Mouse (Mus musculus) ES-Bruce4 (cell line): ENCODE results near the gene Vmn2r30. TPM values are rescaled to one million over a fixed set of nuclear protein-coding genes. Genes with fewer than 3 reads are reported as not detected.
A peak's percentile ranks its signal among the peaks of the same experiment; 100 is the strongest.
"Not testable (repeated sequence)": the region's sequence is repeated elsewhere in the genome, so short reads cannot be mapped to it uniquely, and the experiment has no call there.

ENCODE experiments used
- H3K27ac ChIP-seq: 2 replicates; pipeline ENCODE4 v1.5.1; 2012; ENCODE audit warnings: low read length, inconsistent platforms; ENCODE audit not compliant: insufficient read depth
- H3K27me3 ChIP-seq: 2 replicates; pipeline ENCODE4 v1.6.1; 2012; ENCODE audit warnings: mild to moderate bottlenecking, low read length, inconsistent platforms; ENCODE audit not compliant: control insufficient read depth, poor library complexity, insufficient read depth, severe bottlenecking
- H3K36me3 ChIP-seq: 2 replicates; pipeline ENCODE4 v1.6.1; 2012; ENCODE audit warnings: inconsistent platforms, mild to moderate bottlenecking, low read length, moderate library complexity; ENCODE audit not compliant: control insufficient read depth, poor library complexity, insufficient read depth, severe bottlenecking
- H3K4me1 ChIP-seq: one replicate; pipeline ENCODE4 v1.8.1; 2011; ENCODE audit warnings: low read length; ENCODE audit not compliant: control insufficient read depth, insufficient read depth
- H3K4me3 ChIP-seq: 2 replicates; pipeline ENCODE4 v1.5.1; 2011; ENCODE audit warnings: low read depth, mild to moderate bottlenecking, low read length
- H3K9ac ChIP-seq: 2 replicates; pipeline ENCODE4 v1.6.1; 2012; ENCODE audit warnings: low read depth, mild to moderate bottlenecking, inconsistent platforms; ENCODE audit not compliant: poor library complexity, severe bottlenecking
- H3K9me3 ChIP-seq: replicated peaks from 2 replicates; pipeline ENCODE4 v1.6.1; 2012; ENCODE audit warnings: mild to moderate bottlenecking, low read length, inconsistent platforms; ENCODE audit not compliant: control insufficient read depth, poor library complexity, insufficient read depth, severe bottlenecking
- CTCF ChIP-seq: IDR thresholded peaks from one replicate; pipeline ENCODE4 v1.8.1; 2011; ENCODE audit warnings: low read depth, low read length
- EP300 ChIP-seq: IDR thresholded peaks from 2 replicates; pipeline ENCODE4 v1.6.1; 2011; ENCODE audit warnings: low read depth, low read length; ENCODE audit not compliant: insufficient read depth
- POLR2A ChIP-seq: IDR thresholded peaks from one replicate; pipeline ENCODE4 v1.8.1; 2011; ENCODE audit warnings: low read length; ENCODE audit not compliant: insufficient read depth
- polyA plus RNA-seq: library from polyadenylated mRNA; stranded (reverse); fragments of >200 nt; gene quantifications from 2 replicates; pipeline ENCODE4 v1.2.4, GENCODE M21; 2011; ENCODE audit warnings: low read depth; ENCODE audit not compliant: missing spikeins, insufficient read depth, insufficient read length

The Vmn2r30 gene
- 0.12 TPM in 1 of 2 replicates, not detected in the other for polyA plus RNA-seq

DNA sequence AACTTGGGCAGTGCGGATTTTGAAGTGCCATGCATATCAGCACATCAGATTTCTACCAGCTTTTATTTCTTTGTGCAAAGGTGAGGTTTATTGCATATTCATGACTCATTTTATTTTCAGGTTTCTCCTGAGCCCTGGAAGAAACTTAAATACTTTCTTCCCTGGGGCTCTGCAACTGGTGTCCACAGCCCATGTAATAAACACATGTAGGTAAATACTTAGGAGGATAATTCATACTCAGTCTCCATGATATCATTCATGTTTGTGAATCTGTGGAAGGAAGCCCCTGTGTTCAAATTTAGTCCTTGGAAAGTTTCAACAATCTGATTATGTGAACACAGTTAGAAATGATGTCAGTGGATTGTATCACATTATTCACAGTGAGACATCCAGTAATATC, at the start of gene Vmn2r30:
Gene Vmn2r30 (minus strand): TSS at position 101 of the 400 bp plus-strand sequence.
- not testable (repeated sequence) for H3K4me1 ChIP-seq, H3K9ac ChIP-seq, H3K9me3 ChIP-seq, H3K36me3 ChIP-seq, H3K27ac ChIP-seq, H3K4me3 ChIP-seq, H3K27me3 ChIP-seq

DNA sequence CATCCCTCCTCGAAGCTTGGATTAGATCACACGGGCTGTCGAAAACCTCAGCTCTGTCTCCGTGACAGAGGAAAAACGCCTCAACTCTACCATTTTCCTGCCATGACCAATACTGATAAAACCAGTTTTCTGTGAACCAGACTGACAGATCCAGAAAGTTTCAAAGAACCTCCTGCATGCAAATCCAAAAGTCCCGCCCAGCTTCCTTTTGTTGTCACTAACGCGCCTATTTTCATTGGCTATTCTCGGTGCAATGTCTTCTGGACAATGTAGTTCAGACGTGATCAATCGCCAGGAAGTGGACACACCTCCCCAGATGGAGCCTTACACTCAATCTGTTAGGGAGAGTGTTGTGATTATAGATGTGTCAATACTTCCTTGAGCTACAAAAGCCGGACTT, 37.0 kb upstream of the Vmn2r30 start, which contains the start of gene Gm45783:
Gene Gm45783 (minus strand): TSS at position 143 of the 400 bp plus-strand sequence.
- not testable (repeated sequence) for H3K27me3 ChIP-seq, H3K27ac ChIP-seq, H3K4me1 ChIP-seq, H3K4me3 ChIP-seq, H3K36me3 ChIP-seq, H3K9ac ChIP-seq, H3K9me3 ChIP-seq

DNA sequence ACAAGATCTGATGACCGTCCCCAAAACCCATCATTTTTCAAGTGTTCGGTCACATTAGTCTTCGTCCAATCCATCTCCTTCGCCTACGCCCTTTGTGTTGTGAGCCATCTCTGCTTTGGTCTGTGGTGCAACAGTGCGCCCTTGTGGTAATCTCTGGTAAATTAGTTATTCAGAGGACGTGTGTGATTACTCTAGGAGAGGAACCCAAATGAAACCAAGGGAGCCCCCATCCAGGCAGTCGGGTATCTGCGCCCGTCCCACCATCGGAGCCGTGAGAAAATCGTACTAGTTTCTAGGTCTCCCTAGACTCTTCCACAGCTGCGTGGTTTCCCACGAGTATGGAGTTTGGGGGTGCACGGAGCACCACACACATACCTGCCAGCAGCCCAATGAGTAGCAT, 41.8 kb downstream of the Vmn2r30 start:
- peak; percentile 44 for TF ChIP-seq CTCF
- TF ChIP-seq EP300, result no peak

DNA sequence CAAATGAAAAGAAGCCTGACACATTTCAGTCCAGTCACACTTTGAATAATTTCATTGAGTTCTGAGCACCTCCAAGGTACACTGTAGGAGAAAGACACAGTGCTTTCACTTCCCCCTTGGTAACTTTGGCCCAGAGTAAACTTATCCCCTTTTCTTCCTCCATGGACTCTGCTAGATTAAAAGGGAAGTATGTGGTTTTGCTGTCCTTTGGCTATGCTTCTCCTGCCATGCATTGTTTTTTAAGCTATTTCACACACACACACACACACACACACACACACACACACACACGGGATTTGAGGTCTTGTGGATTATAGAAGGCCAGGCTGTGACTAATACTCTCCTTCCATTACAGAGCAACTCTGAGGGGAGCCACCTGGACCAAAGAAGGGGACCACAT, 56.0 kb downstream of the Vmn2r30 start:
- no peaks in the 10 kb centered on the region for H3K4me1 ChIP-seq
- H3K27ac ChIP-seq, result no peak overlapping the region
- H3K27me3 ChIP-seq, result no peaks in the 10 kb centered on the region
- H3K9ac ChIP-seq, result no peak overlapping the region
- H3K4me3 ChIP-seq, result no peak overlapping the region
- H3K9me3 ChIP-seq, result peaks cover 6% of the 10 kb centered on the region
- no peak for TF ChIP-seq CTCF
- no peak for TF ChIP-seq POLR2A
- TF ChIP-seq EP300, result no peak
- H3K36me3 ChIP-seq, result no peaks in the 10 kb centered on the region

More for the DNA sequence above, 41.8 kb downstream of the Vmn2r30 start:
- Histone ChIP-seq H3K4me3 (no peak overlapping the region), H3K9me3 (no peaks in the 10 kb centered on the region), H3K4me1 (no peaks in the 10 kb centered on the region), H3K36me3 (no peaks in the 10 kb centered on the region; the same call in 1 of the 2 replicates), H3K9ac (no peak overlapping the region), H3K27me3 (no peaks in the 10 kb centered on the region), H3K27ac (no peak overlapping the region)

DNA sequence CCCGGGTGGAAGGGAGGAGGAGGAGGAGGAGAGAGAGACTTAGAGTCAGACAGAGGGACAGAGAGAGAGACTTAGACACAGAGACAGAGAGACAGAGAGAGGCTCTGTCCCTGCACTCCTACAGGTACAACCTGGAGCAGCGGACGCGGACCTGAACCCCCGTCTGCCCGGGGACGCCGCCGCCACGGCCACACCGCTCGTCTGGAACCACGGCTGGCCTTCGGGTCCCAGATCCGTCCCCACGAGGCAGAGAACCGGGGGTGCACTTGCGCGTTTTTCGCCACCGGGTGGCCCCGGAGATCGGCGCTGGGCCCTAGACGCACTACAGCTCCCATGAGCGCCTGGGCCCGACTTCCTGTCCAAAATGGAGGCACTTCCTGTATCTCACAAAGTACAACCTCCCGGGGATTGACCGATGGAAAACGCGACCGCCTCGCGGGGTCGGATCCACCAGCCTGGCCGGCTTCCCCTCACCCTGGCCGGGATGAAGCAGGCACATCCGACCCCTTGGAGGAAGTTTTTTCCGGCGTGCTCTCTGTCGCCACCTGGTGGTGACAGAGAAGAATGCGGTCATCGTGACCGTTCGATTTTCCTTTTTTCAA, 59.3 kb downstream of the Vmn2r30 start, which contains the start of gene Gm45844:
Gene Gm45844 (minus strand): TSS at position 324 of the 602 bp plus-strand sequence.
- not testable (repeated sequence) for H3K9me3 ChIP-seq, H3K36me3 ChIP-seq, H3K27me3 ChIP-seq, H3K27ac ChIP-seq, H3K9ac ChIP-seq, H3K4me1 ChIP-seq, H3K4me3 ChIP-seq
- TF ChIP-seq CTCF, result peak; percentile 68

DNA sequence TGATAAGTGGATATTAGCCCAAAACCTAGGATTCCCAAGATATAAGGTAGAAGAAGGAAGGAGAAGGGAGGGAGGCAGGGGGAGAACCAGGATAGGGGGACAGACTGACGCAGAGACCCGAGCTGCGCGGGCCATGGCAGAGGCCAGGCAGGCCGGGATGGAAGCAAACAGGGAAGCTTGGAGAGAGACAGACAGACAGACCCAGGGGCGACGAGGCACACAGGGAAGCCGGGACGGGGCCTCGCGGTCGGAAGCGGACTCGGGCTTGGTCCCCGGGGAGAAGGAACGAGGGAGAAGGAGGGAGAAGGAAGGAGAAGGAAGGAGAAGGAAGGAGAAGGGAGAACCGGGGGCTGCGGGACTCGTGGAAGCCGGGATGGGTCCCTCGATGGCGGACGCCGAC, 59.9 kb downstream of the Vmn2r30 start:
- not testable (repeated sequence) for H3K9ac ChIP-seq, H3K27me3 ChIP-seq, H3K4me3 ChIP-seq, H3K4me1 ChIP-seq, H3K36me3 ChIP-seq, H3K9me3 ChIP-seq, H3K27ac ChIP-seq

Other genes with a start within 250 kb of the Vmn2r30 start
- 7.3 and 8.2 TPM in 2 replicates for gene Zfp954, start 216.1 kb downstream of the Vmn2r30 start, polyA plus RNA-seq
- gene Zfp773, start 200.9 kb downstream of the Vmn2r30 start, polyA plus RNA-seq, result 1.9 and 2.2 TPM in 2 replicates
- gene Zfp418, start 166.3 kb downstream of the Vmn2r30 start, polyA plus RNA-seq, result 6.5 and 7.4 TPM in 2 replicates
- 5.2 and 5.4 TPM in 2 replicates for gene Zfp772, start 127.6 kb downstream of the Vmn2r30 start, polyA plus RNA-seq
- not detected in 2 replicates for gene Vmn2r29, start 90.3 kb downstream of the Vmn2r30 start, polyA plus RNA-seq
- gene Gm45844, start 59.3 kb downstream of the Vmn2r30 start, polyA plus RNA-seq, result 0.38 and 0.73 TPM in 2 replicates
- gene Clcn4, start 36.8 kb downstream of the Vmn2r30 start, polyA plus RNA-seq, result 9.4 and 11.3 TPM in 2 replicates
- gene Gm45783, start 37.0 kb upstream of the Vmn2r30 start, polyA plus RNA-seq, result not detected in 2 replicates
- 0.09 TPM in 1 of 2 replicates, not detected in the other for gene Vmn2r31, start 62.1 kb upstream of the Vmn2r30 start, polyA plus RNA-seq
- not detected in 2 replicates for gene Vmn2r32, start 142.4 kb upstream of the Vmn2r30 start, polyA plus RNA-seq
- gene Vmn2r33, start 229.2 kb upstream of the Vmn2r30 start, polyA plus RNA-seq, result not detected in 2 replicates